Mouse (Mus musculus): ENCODE data around the gene Cntnap3. TPM values are rescaled to one million over a fixed set of nuclear protein-coding genes. Genes with fewer than 3 reads are reported as not detected.

The Cntnap3 gene
- polyA plus RNA-seq, 1 experiment from 2014 or later = 0.85 TPM

Other genes starting within 250 kb of the Cntnap3 start
- gene Spata31, start 13.5 kb upstream of the Cntnap3 start, polyA plus RNA-seq (2015; fragmentation: Nextera tagmentation; extraction: Ambion mirVana) = not detected in 2 replicates
- gene Spata31d1c, start 129.1 kb upstream of the Cntnap3 start, polyA plus RNA-seq (2015; fragmentation: Nextera tagmentation; extraction: Ambion mirVana) = not detected in 2 replicates
- gene Prss47, start 148.8 kb upstream of the Cntnap3 start, polyA plus RNA-seq (2015; fragmentation: Nextera tagmentation; extraction: Ambion mirVana) = not detected in 2 replicates
- gene Mfsd14b, start 209.0 kb upstream of the Cntnap3 start, polyA plus RNA-seq (2015; fragmentation: Nextera tagmentation; extraction: Ambion mirVana) = 29.1 and 30.4 TPM in 2 replicates
- not detected in 2 replicates for gene Olfr465-ps1, start 234.1 kb upstream of the Cntnap3 start, polyA plus RNA-seq (2015; fragmentation: Nextera tagmentation; extraction: Ambion mirVana)
- not detected in 2 replicates for gene Olfr466, start 246.3 kb upstream of the Cntnap3 start, polyA plus RNA-seq (2015; fragmentation: Nextera tagmentation; extraction: Ambion mirVana)